Mouse (Mus musculus): ENCODE results near the gene Cdkn3. TPM values are rescaled to one million over a fixed set of nuclear protein-coding genes. Genes with fewer than 3 reads are reported as not detected.
"Not testable (repeated sequence)": the region's sequence is repeated elsewhere in the genome, so short reads cannot be mapped to it uniquely, and the experiment has no call there.

Cdkn3 gene
- polyA plus RNA-seq, 1 experiment from 2014 or later = 47.2 TPM

- no peak overlapping the region for H3K9ac ChIP-seq (ENCODE audit: low read length)
- ATAC-seq (ENCODE audit: low FRiP score) (no peak), DNase-seq (ENCODE audit: low spot score, missing footprints) (no peak)
- peaks cover 11% of the 10 kb centered on the region for H3K4me1 ChIP-seq (ENCODE audit: control insufficient read depth, insufficient read depth, low read length)
- H3K36me3 ChIP-seq (ENCODE audit: control insufficient read depth, insufficient read depth, low read length) = peaks cover 3% of the 10 kb centered on the region; the same call in 1 of the 2 replicates
- no peak overlapping the region for H3K4me3 ChIP-seq (ENCODE audit: low read depth, low read length)
- H3K9me3 ChIP-seq (ENCODE audit: control insufficient read depth, low read length) = no peaks in the 10 kb centered on the region
- H3K27ac ChIP-seq (ENCODE audit: low read depth, low read length) = no peak overlapping the region
- no peak overlapping the region for H3K4me2 ChIP-seq
- H3K27me3 ChIP-seq (ENCODE audit: control insufficient read depth, insufficient read depth, low read length) = no peaks in the 10 kb centered on the region
- 90% methylated on average over 8 of the region's 8 CpGs for WGBS
Measured at GRCm38 (mm10) chr14:46816916-46817622, 56.7 kb downstream of the Cdkn3 start.

DNA sequence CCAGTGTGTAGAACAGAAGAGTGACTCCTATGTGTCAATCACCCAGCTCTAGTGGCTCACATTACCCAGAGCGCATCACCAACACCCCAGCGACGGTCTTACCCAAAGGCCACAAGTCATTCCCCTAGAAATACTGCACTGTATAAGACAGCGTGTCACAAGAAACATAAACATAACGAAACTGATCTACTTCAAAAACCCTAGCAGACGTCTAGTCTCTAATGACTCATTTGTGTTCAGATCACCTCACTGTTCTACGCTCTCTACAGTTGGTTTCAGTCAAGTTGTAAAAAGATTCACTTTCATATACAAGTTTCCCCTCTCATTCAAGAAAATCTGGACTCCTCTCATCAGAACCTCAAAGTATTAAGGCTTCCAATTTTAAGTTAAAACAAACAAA, 58.4 kb downstream of the Cdkn3 start:
- Histone ChIP-seq H3K9ac (ENCODE audit: low read length) (no peak overlapping the region), H3K27ac (ENCODE audit: low read depth, low read length) (no peak overlapping the region), H3K9me3 (ENCODE audit: control insufficient read depth, low read length) (no peaks in the 10 kb centered on the region), H3K27me3 (ENCODE audit: control insufficient read depth, insufficient read depth, low read length) (no peaks in the 10 kb centered on the region), H3K4me1 (ENCODE audit: control insufficient read depth, insufficient read depth, low read length) (peaks cover 11% of the 10 kb centered on the region), H3K4me2 (no peak overlapping the region), H3K36me3 (ENCODE audit: control insufficient read depth, insufficient read depth, low read length) (no peaks in the 10 kb centered on the region; the same call in 1 of the 2 replicates), H3K4me3 (ENCODE audit: low read depth, low read length) (no peak overlapping the region)
- no peak for DNase-seq (ENCODE audit: low spot score, missing footprints)
- no peak for ATAC-seq (ENCODE audit: low FRiP score)
- 95% methylated on average over 7 of the region's 7 CpGs for WGBS

- H3K4me1 ChIP-seq (ENCODE audit: control insufficient read depth, insufficient read depth, low read length) = peaks cover 11% of the 10 kb centered on the region
- H3K4me3 ChIP-seq (ENCODE audit: low read depth, low read length); H3K9me3 ChIP-seq (ENCODE audit: control insufficient read depth, low read length); H3K4me2 ChIP-seq; ATAC-seq (ENCODE audit: low FRiP score); H3K27ac ChIP-seq (ENCODE audit: low read depth, low read length); H3K9ac ChIP-seq (ENCODE audit: low read length); H3K36me3 ChIP-seq (ENCODE audit: control insufficient read depth, insufficient read depth, low read length); DNase-seq (ENCODE audit: low spot score, missing footprints); H3K27me3 ChIP-seq (ENCODE audit: control insufficient read depth, insufficient read depth, low read length): not testable (repeated sequence)
- 96% methylated on average over 5 of the region's 6 CpGs for WGBS
Measured at GRCm38 (mm10) chr14:46819961-46820360, 59.6 kb downstream of the Cdkn3 start.

Other genes starting within 250 kb of the Cdkn3 start
- 229 and 249 TPM in 2 replicates for gene Cnih1, start 27.9 kb downstream of the Cdkn3 start, polyA plus RNA-seq (2014; fragmentation: Nextera tagmentation; extraction: Ambion mirVana)
- 118 and 127 TPM in 2 replicates for gene Gmfb, start 61.7 kb downstream of the Cdkn3 start, polyA plus RNA-seq (2014; fragmentation: Nextera tagmentation; extraction: Ambion mirVana)
- 38.6 and 38.7 TPM in 2 replicates for gene Cgrrf1, start 71.6 kb downstream of the Cdkn3 start, polyA plus RNA-seq (2014; fragmentation: Nextera tagmentation; extraction: Ambion mirVana)
- gene Samd4, start 122.3 kb downstream of the Cdkn3 start, polyA plus RNA-seq (2014; fragmentation: Nextera tagmentation; extraction: Ambion mirVana) = 2.7 and 2.8 TPM in 2 replicates